Mouse (Mus musculus) embryonic fibroblast, embryonic 13.5 days (primary cell): ENCODE results near the gene Defb21. TPM values are rescaled to one million over a fixed set of nuclear protein-coding genes. Genes with fewer than 3 reads are reported as not detected.
A peak's percentile ranks its signal among the peaks of the same experiment; 100 is the strongest.

ENCODE experiments used
- H3K27ac ChIP-seq: 2 replicates; pipeline ENCODE4 v1.5.1; 2012; ENCODE audit warnings: low read length, control low read depth, inconsistent platforms; ENCODE audit not compliant: insufficient read depth
- H3K4me1 ChIP-seq: 2 replicates; pipeline ENCODE4 v1.6.1; 2011; ENCODE audit warnings: low read length; ENCODE audit not compliant: control insufficient read depth, insufficient read depth
- H3K4me3 ChIP-seq: 2 replicates; pipeline ENCODE4 v1.5.1; 2011; ENCODE audit warnings: mild to moderate bottlenecking, control low read depth, low read length; ENCODE audit not compliant: insufficient read depth
- CTCF ChIP-seq: IDR thresholded peaks from 2 replicates; pipeline ENCODE4 v1.5.1; 2011; ENCODE audit warnings: mild to moderate bottlenecking, control low read depth, low read length, moderate library complexity, borderline replicate concordance; ENCODE audit not compliant: insufficient read depth
- POLR2A ChIP-seq: IDR thresholded peaks from 2 replicates; pipeline ENCODE4 v1.6.1; 2011; ENCODE audit warnings: low read depth, mild to moderate bottlenecking, control low read depth, low read length, moderate library complexity
- polyA plus RNA-seq: library from polyadenylated mRNA; stranded (reverse); fragments of >200 nt; gene quantifications from 2 replicates; pipeline ENCODE4 v1.2.4, GENCODE M21; 2011; ENCODE audit warnings: low read depth; ENCODE audit not compliant: missing spikeins, insufficient read length

Gene Defb21
- polyA plus RNA-seq, 1 experiment, result not detected

- no peaks in the 10 kb centered on the region for H3K4me1 ChIP-seq
- H3K4me3 ChIP-seq, result no peak overlapping the region
- no peak overlapping the region for H3K27ac ChIP-seq
- TF ChIP-seq CTCF (no peak), POLR2A (no peak)
Observed at GRCm38 (mm10) chr2:152600076-152600475, 27.5 kb downstream of the Defb21 start.

- no peaks in the 10 kb centered on the region for H3K4me1 ChIP-seq
- H3K27ac ChIP-seq, result no peak overlapping the region
- H3K4me3 ChIP-seq, result no peak overlapping the region
- no peak for TF ChIP-seq POLR2A
- TF ChIP-seq CTCF, result no peak
Observed at GRCm38 (mm10) chr2:152601275-152601960, 28.9 kb downstream of the Defb21 start.

GRCm38 (mm10) chr2:152604057-152604456 lies 31.5 kb downstream of the Defb21 start, which contains the start of gene Defb36:
Gene Defb36, plus strand, starts transcription at chr2:152604327.
- Histone ChIP-seq H3K4me3 (no peak within 1 kb of the TSS), H3K27ac (no peak within 1 kb of the TSS)

GRCm38 (mm10) chr2:152607746-152608145 lies 35.2 kb downstream of the Defb21 start:
- Histone ChIP-seq H3K4me1 (no peaks in the 10 kb centered on the region; the same call in 1 of the 2 replicates), H3K4me3 (no peak overlapping the region), H3K27ac (no peak overlapping the region)
- TF ChIP-seq POLR2A, result no peak
- TF ChIP-seq CTCF, result no peak

More at GRCm38 (mm10) chr2:152604057-152604456, 31.5 kb downstream of the Defb21 start, which contains the start of gene Defb36:
- no peak for TF ChIP-seq CTCF
- no peak for TF ChIP-seq POLR2A
- H3K4me1 ChIP-seq, result no peaks in the 10 kb centered on the region; the same call in 1 of the 2 replicates

- Histone ChIP-seq H3K27ac (no peak overlapping the region), H3K4me3 (no peak overlapping the region), H3K4me1 (no peaks in the 10 kb centered on the region; the same call in 1 of the 2 replicates)
- TF ChIP-seq CTCF (no peak), POLR2A (no peak)
Observed at GRCm38 (mm10) chr2:152608719-152609118, 36.2 kb downstream of the Defb21 start.

- H3K4me1 ChIP-seq, result no peaks in the 10 kb centered on the region; the same call in 1 of the 2 replicates
- H3K4me3 ChIP-seq, result no peak overlapping the region
- TF ChIP-seq POLR2A, result no peak
- TF ChIP-seq CTCF, result no peak
- no peak overlapping the region for H3K27ac ChIP-seq
Observed at GRCm38 (mm10) chr2:152612193-152612592, 39.6 kb downstream of the Defb21 start.

GRCm38 (mm10) chr2:152615563-152615962 lies 43.0 kb downstream of the Defb21 start:
- no peaks in the 10 kb centered on the region for H3K4me1 ChIP-seq
- H3K27ac ChIP-seq, result no peak overlapping the region
- H3K4me3 ChIP-seq, result no peak overlapping the region
- TF ChIP-seq CTCF, result 0 out of 2 replicates have a peak, but pooled peaks have one; percentile 3
- TF ChIP-seq POLR2A, result no peak

- Histone ChIP-seq H3K27ac (no peak overlapping the region), H3K4me3 (no peak overlapping the region), H3K4me1 (no peaks in the 10 kb centered on the region)
- TF ChIP-seq CTCF (no peak), POLR2A (no peak)
Observed at GRCm38 (mm10) chr2:152616470-152616869, 43.9 kb downstream of the Defb21 start.

- Histone ChIP-seq H3K4me3 (no peak overlapping the region), H3K27ac (no peak overlapping the region), H3K4me1 (no peaks in the 10 kb centered on the region)
- no peak for TF ChIP-seq POLR2A
- TF ChIP-seq CTCF, result 0 out of 2 replicates have a peak, but pooled peaks have one; percentile 6
Observed at GRCm38 (mm10) chr2:152617374-152617773, 44.8 kb downstream of the Defb21 start.
